Mouse (Mus musculus) gastrocnemius, adult 2 months (tissue): ENCODE results near the gene Hpca. TPM values are rescaled to one million over a fixed set of nuclear protein-coding genes. Genes with fewer than 3 reads are reported as not detected.
A peak's percentile ranks its signal among the peaks of the same experiment; 100 is the strongest.

Experiments
- DNase-seq: peaks from one replicate; pipeline ENCODE4 v3.0.0; 2022
- H3K27ac ChIP-seq: fragments of 200-600 bp; 2 replicates; pipeline ENCODE4 v1.8.1; 2022; ENCODE audit warnings: mild to moderate bottlenecking
- H3K4me3 ChIP-seq: fragments of 200-600 bp; 2 replicates; pipeline ENCODE4 v1.8.1; 2022; ENCODE audit warnings: mild to moderate bottlenecking, moderate library complexity
- CTCF ChIP-seq: fragments of 200-600 bp; IDR thresholded peaks from 2 replicates; pipeline ENCODE4 v1.8.1; 2022; ENCODE audit warnings: antibody characterized with exemption, mild to moderate bottlenecking, moderate library complexity
- intact Hi-C: fragments of 180-260 bp; cut with DNase I; formaldehyde crosslinking; loops from one replicate; pipeline ENCODE4 v1.15.1; 2025
- total RNA-seq, 2 experiments: library from RNA; stranded (reverse); gene quantifications; 2 replicates each; pipeline ENCODE4 v1.2.3; 2021

Gene Hpca
- total RNA-seq, 2 experiments from 2014 or later: not detected

DNA sequence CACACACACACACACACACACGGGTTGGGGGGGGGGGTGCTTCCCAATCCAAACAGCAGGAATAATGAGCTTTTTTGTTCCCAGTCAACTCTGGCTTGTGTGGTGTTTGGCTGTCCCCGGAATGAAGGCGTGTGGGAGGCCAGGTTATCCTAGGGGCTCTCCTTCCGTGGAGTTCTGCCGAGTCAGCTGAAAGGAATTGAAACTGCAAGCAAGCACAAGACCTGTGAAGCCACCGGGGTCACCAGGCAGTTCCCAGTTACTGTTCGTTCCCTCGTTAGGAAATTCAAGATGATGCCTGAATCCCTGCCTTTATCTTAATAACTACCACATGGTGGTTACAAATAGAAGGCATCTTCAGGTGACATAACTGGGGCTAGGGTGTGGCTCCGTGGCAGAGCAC is 7.6 kb upstream of the Hpca start:
- no peak for DNase-seq
- Histone ChIP-seq H3K27ac (no peak overlapping the region), H3K4me3 (no peak overlapping the region)
- intact Hi-C loops: no loop called here
- no peak for TF ChIP-seq CTCF

DNA sequence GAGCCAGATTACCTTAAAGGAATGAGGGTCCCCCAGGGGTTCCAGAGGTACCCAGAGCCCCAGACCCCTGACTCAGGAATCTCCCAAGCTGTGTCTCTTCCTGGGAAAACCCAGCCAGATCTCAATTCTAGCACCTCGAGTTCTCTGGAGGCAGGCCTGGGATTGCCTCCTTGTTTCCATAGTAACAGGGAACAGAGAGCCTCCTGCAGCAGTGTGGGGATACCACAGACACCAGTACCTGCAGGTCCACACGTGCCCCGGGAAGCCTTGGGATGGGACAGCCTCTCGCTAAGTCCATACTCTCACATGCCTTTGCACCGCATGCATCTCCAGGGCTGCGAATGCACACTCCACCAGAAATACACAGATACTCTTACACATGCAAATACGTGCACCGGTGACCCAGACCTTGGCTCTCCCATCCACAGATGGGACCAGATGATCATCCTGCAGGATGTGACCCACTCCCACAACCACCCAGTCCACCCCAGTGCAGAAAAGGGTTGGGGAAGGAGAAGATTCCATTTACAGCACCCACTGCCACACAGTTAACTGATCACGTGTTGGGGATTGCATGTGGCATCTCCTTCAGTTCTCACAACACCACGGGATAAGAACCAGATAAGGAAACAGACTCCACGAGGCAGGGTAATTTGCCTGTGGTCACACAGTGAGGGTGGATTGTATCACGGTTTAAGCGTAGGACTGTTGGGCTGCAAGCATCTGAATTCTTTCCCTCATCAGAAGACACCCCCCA is 6.9 kb upstream of the Hpca start:
- Histone ChIP-seq H3K27ac (no peak overlapping the region), H3K4me3 (no peak overlapping the region)
- DNase-seq: no peak
- TF ChIP-seq CTCF: no peak
- intact Hi-C loops: no loop called here

DNA sequence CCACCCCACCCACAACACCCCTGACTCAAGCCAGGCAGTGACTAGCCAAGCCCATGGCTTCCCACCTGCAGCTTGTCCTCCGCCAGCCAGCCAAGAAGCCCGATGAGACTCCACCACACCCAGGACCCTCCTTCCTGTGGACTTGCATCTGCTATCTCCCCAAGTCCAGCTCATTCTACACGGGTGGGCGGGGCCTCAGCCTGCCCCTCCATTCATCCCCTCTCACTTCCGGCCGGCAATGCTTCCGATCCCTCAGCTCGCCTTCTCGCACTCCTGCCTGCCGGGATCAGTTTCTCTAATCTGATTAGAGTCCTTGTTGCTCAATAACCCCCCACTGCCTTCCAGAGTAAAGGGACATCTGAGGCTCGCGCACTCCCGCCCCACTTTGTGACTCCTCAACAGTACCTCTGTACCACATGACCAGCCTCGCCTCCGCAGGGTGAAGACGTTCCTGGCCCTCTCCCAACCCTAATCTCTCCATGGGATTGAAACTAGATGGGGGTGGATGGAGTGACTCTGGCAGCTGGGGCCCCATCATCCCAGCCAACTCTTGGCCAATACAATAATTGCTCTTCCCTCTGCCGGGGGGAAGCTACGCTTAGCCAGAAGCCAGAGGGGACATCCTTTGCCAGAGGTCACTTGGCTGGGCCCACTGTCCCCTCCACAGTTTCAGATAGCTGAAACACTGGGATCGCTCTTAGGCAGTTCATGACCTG is 4.1 kb upstream of the Hpca start:
- no peak overlapping the region for H3K27ac ChIP-seq
- peak overlapping the region; percentile 30 for H3K4me3 ChIP-seq
- peak; percentile 60 for DNase-seq
- TF ChIP-seq CTCF: no peak
- intact Hi-C loops: no loop called here

DNA sequence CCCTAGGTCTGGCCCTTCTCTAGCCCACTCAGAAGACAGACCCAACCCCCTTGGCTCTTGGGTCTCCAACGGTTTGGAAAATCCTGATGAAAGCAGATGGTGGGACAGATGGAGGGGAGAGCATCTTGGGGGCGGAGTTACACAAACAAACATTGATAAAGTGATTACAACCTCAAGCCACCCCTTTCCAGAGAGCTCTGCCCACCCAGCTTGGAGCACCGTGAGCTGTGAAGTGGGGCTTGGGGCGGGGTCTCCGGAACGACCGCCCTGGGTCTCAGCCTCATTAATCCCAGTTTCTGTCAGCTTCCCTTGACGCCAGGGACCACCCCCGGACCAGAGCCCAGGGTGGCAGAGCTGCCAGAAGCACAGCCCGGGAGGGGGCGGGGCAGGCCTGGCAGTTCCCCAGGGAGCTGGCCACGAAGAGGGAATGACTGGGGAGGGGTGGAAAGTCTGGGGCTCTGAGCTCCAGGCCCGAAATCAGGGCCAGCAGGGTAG is 2.9 kb upstream of the Hpca start:
- H3K4me3 ChIP-seq: no peak overlapping the region
- intact Hi-C loops: no loop called here
- no peak overlapping the region for H3K27ac ChIP-seq
- DNase-seq: no peak
- TF ChIP-seq CTCF: no peak

DNA sequence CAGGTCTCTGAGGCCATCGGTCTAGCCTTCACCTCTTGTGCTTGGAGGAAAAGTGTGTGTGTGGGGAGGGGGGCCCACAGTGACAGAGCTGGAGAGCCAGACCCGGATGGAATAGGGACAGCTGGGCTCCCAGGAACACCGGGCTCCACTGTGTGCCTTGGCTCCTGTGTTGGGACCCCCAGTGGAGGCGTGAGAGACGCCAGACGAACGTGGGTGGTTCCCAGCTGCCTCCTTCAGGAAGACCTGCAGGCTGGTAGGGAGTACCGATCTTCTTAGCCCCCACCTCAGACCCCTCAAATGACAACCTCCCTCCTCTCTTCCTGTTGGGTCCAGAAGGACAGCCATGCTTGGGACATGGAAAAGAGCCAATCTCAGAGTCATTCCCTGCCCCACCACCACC is 883 bp upstream of the Hpca start:
- intact Hi-C loops: no loop called here
- no peak overlapping the region for H3K4me3 ChIP-seq
- H3K27ac ChIP-seq: no peak overlapping the region
- no peak for DNase-seq
- no peak for TF ChIP-seq CTCF

DNA sequence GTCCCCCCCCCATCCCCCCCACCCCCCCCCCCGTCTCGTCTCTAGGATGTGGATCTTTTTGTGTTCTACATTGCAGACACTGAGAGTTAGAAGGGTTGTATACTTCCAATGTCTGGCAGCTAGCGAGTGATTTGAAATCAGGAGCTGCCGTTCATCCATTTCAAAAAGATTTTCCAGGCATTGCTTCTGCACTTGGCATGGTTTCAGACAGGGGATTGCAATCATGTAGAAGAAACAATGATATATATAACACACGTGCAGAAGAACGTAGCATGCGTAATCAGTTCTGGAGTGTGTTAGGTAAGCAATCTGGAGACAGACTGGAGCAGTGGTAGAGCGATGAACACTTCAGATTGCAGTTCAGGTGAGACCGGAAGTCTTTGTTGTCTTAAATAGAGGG is 271 bp upstream of the Hpca start:
- intact Hi-C loops: no loop called here
- TF ChIP-seq CTCF: no peak
- Histone ChIP-seq H3K27ac (no peak overlapping the region), H3K4me3 (no peak overlapping the region)
- no peak for DNase-seq

DNA sequence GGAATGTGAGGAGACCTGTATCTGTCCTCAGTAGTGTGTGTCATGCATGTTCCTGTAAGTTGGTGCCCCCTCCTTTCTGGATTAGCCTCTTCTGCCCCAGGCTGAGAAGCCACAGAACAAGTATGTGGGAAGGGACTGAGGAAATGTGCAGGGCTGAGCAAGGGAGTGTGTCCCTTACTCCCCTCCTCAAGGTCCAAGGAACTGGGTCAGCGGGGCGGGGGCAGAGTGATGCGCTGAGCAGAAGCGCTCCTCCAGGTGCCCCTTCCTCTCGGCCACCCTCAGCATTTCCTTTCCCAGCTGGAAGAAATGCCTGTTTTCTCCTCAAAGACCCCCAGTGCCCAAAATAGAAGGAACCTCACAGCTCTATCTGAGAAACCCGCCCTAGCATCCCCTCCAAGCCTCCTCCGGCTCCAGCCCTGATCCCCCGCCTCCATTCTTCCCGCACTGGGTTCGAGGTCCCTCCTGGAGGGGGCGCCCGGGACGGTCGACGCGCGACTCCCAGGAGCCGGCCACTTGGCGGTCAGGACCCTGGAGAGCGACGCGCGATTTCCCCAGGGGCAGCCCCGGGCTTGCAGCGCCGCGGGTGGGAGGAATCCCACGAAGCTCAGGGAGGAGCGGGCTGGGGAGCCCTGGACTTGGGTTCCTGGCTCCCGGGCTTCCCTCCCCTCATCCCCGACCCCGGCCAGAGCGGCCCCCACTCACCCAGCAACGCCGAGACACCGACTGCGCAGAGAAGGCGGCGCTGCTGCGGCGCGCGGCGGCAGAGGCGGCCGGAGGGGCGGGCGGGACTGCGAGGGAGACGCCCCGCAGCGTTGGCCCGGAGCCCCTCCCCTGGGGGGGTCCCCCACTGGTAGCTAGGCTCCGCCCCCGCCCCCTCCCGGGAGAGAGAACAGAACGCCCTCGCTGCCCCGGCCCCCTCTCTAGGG is 1.1 kb downstream of the Hpca start:
- peak; percentile 24; the same call in 1 of the 2 replicates for TF ChIP-seq CTCF
- DNase-seq: peak; percentile 68
- H3K4me3 ChIP-seq: peak overlapping the region; percentile 55
- intact Hi-C loops: no loop called here
- no peak overlapping the region for H3K27ac ChIP-seq

DNA sequence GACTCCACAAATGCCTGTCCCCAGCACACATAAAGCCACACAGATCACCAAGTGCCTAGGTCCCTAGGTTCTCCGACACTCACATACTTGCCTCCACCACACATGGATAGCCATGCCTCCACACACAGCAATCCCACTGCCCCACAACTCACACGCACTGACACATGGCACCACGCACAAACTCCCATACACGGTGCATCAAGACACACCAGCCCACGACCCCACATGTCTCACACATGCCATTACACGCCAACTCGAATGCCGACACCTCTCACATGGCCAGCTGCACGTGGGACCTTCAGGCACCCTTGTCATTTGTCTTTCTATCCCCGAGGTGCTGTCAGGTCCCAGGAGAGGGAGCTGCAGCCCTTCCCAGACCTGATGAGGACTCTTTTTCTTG is 2.1 kb downstream of the Hpca start:
- intact Hi-C loops: no loop called here
- no peak overlapping the region for H3K27ac ChIP-seq

DNA sequence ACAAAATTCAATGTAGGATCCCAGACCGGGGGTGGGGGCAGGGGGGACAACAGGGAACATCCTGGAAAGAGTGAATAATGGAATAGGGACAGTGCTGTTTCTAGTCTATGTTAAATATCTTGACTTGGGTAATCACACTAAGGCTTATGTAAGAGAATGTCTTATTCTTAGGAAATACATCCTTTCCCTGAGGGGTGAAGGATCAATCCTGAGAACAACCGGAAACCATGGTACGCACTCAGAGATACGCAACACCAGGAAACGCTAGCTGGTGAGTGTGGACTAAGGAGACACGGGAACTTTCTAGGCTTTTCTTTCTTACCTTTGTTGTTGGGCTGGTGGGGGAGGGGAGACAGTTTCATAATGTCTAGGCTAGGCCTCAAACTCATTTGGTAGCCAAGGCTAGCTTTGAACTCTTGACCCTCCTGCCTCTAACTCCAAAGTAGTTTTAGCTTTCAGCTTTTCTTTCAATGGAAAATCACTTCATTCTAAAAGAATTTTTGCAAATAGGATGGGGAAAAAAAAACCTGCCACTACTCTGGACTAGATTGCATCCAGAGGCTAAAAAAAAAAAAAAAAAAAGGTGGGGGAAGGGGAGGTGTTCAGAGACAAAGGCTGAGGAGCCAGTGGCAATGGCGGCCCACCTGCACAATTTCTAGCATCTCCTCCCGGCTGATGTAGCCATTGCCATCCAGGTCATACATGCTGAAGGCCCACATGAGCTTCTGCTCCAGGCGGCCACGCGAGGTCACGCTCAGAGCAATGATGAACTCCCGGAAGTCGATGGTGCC is 3.9 kb downstream of the Hpca start:
- TF ChIP-seq CTCF: no peak
- Histone ChIP-seq H3K4me3 (no peak overlapping the region), H3K27ac (no peak overlapping the region)
- intact Hi-C loops: no loop called here
- DNase-seq: no peak

More for the DNA sequence above, 2.1 kb downstream of the Hpca start:
- no peak for TF ChIP-seq CTCF
- H3K4me3 ChIP-seq: no peak overlapping the region
- DNase-seq: no peak

DNA sequence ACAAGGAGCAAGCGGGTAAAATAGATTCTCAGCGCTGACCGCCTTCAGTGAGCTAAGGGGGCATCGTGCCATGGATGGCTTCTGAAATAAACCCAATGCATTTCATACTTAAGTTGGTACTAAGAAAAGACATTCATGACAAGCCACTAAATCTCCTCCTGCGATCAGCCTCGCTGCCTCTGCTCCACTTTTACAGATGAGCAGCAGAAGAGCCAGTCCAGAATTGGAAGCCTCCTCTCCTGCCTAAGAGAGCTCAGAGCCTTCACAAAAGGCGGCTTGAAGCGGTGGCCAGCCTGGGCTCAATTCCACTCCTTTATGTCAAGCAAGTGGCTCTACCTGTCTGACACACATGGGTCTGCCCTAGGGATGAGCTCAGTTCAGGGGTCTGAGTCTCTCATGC is 5.1 kb downstream of the Hpca start:
- DNase-seq: no peak
- H3K4me3 ChIP-seq: no peak overlapping the region
- H3K27ac ChIP-seq: no peak overlapping the region
- intact Hi-C loops: no loop called here
- TF ChIP-seq CTCF: no peak

DNA sequence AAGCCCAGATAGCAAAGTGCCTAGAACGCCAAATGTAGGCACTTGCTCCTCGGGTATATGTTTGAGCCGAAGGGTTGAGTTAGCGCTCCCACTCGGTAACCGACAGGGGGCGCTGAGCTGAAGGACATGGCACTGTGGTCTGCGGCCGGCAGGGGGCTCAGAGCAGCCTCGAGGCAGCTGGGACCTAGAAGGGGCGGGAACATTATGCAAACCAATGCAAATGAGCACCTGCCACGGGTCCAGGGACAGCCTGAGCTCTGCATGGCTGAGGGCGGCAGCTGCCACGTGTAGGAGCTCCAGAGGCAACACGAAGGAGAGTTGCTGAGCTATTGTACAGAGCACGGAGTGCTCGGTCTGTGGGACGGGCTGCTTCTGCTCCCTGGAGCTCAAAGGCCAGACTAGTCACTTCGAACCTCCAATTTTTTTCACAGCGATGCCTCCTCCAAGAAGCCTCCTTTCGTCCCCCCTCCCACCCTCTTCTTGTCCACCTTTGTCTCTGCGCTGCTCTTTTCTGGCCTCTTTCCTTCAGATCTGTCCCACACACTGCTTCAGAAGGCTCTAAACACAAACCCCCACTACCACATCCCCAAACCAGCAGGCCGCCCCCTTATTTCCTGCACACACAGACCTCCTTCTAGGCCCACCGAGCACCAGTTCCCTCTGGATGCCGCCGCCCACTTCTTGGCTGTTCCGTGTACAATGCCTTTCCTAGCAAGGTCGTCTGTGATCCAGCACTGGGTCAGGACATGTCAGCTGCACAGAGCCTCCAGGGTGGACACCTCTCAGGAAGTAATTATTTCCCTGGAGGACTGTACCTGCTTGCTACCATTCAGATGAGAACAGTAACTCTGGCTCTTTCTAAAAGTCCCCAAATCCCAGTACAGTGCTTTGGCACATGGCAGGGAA is 8.5 kb downstream of the Hpca start:
- peak; percentile 50 for DNase-seq
- no peak overlapping the region for H3K4me3 ChIP-seq
- H3K27ac ChIP-seq: no peak overlapping the region
- peak; percentile 67 for TF ChIP-seq CTCF
- intact Hi-C loops: no loop called here
